Mouse (Mus musculus): Measurements from ENCODE around the gene Crybb3. TPM values are rescaled to one million over a fixed set of nuclear protein-coding genes. Genes with fewer than 3 reads are reported as not detected.
"Not testable (repeated sequence)": the region's sequence is repeated elsewhere in the genome, so short reads cannot be mapped to it uniquely, and the experiment has no call there.

Crybb3 gene
- polyA plus RNA-seq, 1 experiment from 2014 or later: 1.8 TPM

GRCm38 (mm10) chr5:113114264-113115225 lies 33.2 kb upstream of the Crybb3 start:
- H3K27me3 ChIP-seq: no peaks in the 10 kb centered on the region
- no peak overlapping the region for H3K4me2 ChIP-seq
- no peaks in the 10 kb centered on the region for H3K36me3 ChIP-seq
- peaks cover 46% of the 10 kb centered on the region for H3K4me1 ChIP-seq
- 28% methylated on average over 20 of the region's 20 CpGs for WGBS
- H3K27ac ChIP-seq: peak overlapping the region; percentile 72
- no peak overlapping the region for H3K4me3 ChIP-seq
- H3K9ac ChIP-seq: no peak overlapping the region
- no peaks in the 10 kb centered on the region for H3K9me3 ChIP-seq
- ATAC-seq (ENCODE audit: insufficient number of reproducible peaks, low FRiP score, low TSS enrichment, low read depth): no peak

GRCm38 (mm10) chr5:113113120-113113519 lies 31.7 kb upstream of the Crybb3 start:
- H3K4me1 ChIP-seq: peaks cover 39% of the 10 kb centered on the region
- no peaks in the 10 kb centered on the region for H3K36me3 ChIP-seq
- 34% methylated on average over 5 of the region's 5 CpGs for WGBS
- H3K4me3 ChIP-seq: no peak overlapping the region
- no peak overlapping the region for H3K9ac ChIP-seq
- peak overlapping the region; percentile 47 for H3K27ac ChIP-seq
- no peaks in the 10 kb centered on the region for H3K27me3 ChIP-seq
- H3K9me3 ChIP-seq: no peaks in the 10 kb centered on the region
- no peak for ATAC-seq (ENCODE audit: insufficient number of reproducible peaks, low FRiP score, low TSS enrichment, low read depth)
- H3K4me2 ChIP-seq: no peak overlapping the region

DNA sequence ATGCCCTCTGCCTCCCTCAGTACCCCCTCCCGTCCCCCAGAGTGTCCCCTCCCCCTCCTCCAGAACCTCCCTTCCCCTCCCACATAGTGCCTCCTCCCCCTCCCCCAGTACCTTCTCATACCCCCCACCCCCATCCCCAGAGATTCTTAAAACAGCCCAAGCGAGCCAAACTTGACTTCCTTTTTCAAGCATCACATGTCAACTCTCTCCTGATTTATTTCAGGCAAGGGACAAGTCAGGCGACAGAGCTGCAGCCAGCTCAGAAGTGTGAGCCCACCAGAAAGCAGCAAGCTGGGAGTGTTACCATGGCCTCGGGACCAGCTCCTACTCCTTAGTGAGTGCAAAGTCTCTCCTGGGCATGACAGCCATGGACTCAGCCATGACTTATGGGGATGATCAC lies 30.0 kb upstream of the Crybb3 start:
- Histone ChIP-seq H3K9me3 (no peaks in the 10 kb centered on the region), H3K4me1 (peaks cover 50% of the 10 kb centered on the region), H3K9ac (no peak overlapping the region), H3K4me3 (no peak overlapping the region), H3K27ac (no peak overlapping the region), H3K4me2 (no peak overlapping the region), H3K27me3 (no peaks in the 10 kb centered on the region), H3K36me3 (no peaks in the 10 kb centered on the region)
- ATAC-seq (ENCODE audit: insufficient number of reproducible peaks, low FRiP score, low TSS enrichment, low read depth): no peak
- WGBS: 13% methylated on average over 4 of the region's 4 CpGs

DNA sequence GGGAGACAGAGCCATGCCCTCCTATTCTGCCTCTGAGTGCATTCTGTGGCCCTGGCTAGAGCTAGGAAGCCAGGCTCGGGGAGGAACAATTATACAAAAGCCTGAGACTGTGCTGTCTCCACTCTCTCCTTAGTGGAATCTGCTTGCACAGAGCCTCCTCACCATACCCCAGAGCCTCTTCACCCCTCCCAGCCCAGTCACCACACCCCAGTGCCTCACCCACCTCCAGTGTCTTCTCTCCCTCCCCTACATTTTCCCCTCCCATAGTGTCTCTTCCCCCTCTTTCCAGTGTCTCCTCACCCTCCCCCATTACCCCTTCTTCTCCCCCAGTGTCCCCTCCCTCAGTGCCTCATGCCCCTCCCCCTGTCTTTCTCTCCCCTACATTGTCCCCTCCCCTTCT lies 29.5 kb upstream of the Crybb3 start:
- H3K27ac ChIP-seq: peak overlapping the region; percentile 54; the same call in 1 of the 2 replicates
- no peak overlapping the region for H3K9ac ChIP-seq
- no peak overlapping the region for H3K4me2 ChIP-seq
- WGBS: 0% methylated on average over 1 of the region's 1 CpGs
- H3K27me3 ChIP-seq: no peaks in the 10 kb centered on the region
- H3K9me3 ChIP-seq: no peaks in the 10 kb centered on the region
- no peaks in the 10 kb centered on the region for H3K36me3 ChIP-seq
- no peak for ATAC-seq (ENCODE audit: insufficient number of reproducible peaks, low FRiP score, low TSS enrichment, low read depth)
- peaks cover 50% of the 10 kb centered on the region for H3K4me1 ChIP-seq
- no peak overlapping the region for H3K4me3 ChIP-seq

DNA sequence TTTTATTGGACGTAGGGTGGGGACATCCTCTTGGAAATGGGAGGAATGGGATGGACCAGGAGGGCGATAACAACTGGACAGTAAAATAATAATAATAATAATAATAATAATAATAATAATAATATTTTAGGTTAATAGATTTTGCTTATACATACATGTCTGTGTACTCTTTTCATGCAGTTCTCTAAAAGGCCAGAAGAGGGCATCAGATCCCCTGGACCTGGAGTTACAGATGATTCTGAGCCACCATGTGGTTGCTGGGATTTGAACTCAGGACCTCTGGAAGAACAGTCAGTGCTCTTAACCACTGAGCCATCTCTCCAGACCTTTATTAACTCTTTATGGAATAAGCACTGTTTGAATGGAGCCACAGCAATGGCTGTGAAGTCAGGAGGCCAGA lies 28.3 kb upstream of the Crybb3 start:
- not testable (repeated sequence) for H3K9ac ChIP-seq; H3K27me3 ChIP-seq; ATAC-seq (ENCODE audit: insufficient number of reproducible peaks, low FRiP score, low TSS enrichment, low read depth); H3K27ac ChIP-seq; H3K4me2 ChIP-seq; H3K4me3 ChIP-seq; H3K36me3 ChIP-seq; H3K9me3 ChIP-seq
- 86% methylated on average over 2 of the region's 2 CpGs for WGBS
- H3K4me1 ChIP-seq: peaks cover 47% of the 10 kb centered on the region

GRCm38 (mm10) chr5:113108165-113108764 lies 26.9 kb upstream of the Crybb3 start:
- Histone ChIP-seq H3K27ac (peak overlapping the region; percentile 54), H3K4me3 (no peak overlapping the region), H3K9ac (no peak overlapping the region), H3K36me3 (no peaks in the 10 kb centered on the region), H3K4me1 (peaks cover 38% of the 10 kb centered on the region), H3K9me3 (no peaks in the 10 kb centered on the region), H3K27me3 (no peaks in the 10 kb centered on the region), H3K4me2 (no peak overlapping the region)
- ATAC-seq (ENCODE audit: insufficient number of reproducible peaks, low FRiP score, low TSS enrichment, low read depth): 0 out of 2 replicates have a peak, but pooled peaks have one; percentile 32
- WGBS: 66% methylated on average over 11 of the region's 11 CpGs

- Histone ChIP-seq H3K27me3 (no peaks in the 10 kb centered on the region), H3K4me1 (peaks cover 32% of the 10 kb centered on the region), H3K4me3 (no peak overlapping the region), H3K27ac (peak overlapping the region; percentile 54; the same call in 1 of the 2 replicates), H3K9ac (no peak overlapping the region), H3K36me3 (no peaks in the 10 kb centered on the region), H3K9me3 (no peaks in the 10 kb centered on the region), H3K4me2 (no peak overlapping the region)
- WGBS: 58% methylated on average over 3 of the region's 3 CpGs
- ATAC-seq (ENCODE audit: insufficient number of reproducible peaks, low FRiP score, low TSS enrichment, low read depth): 0 out of 2 replicates have a peak, but pooled peaks have one; percentile 2
Observed at GRCm38 (mm10) chr5:113107709-113108108, 26.3 kb upstream of the Crybb3 start.

DNA sequence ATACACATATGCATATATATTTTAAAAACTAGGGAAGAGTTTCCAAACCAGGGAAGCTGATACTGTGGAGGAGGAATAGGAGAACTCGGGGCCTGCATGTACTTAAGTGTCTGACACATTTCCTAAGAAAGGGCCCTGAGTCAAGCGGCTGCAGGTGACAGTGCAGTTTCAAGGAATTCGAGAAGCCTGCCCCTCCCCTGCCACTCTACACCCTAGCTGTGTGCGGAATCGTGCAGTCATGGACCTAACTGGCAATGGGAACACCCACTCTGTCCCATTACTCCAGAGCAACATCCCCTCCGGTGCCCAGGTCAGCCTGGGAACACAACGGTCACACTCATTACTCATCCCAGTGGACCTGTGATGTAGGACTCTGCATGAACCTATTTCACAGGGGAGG lies 25.2 kb upstream of the Crybb3 start:
- Histone ChIP-seq H3K36me3 (no peaks in the 10 kb centered on the region), H3K27ac (peak overlapping the region; percentile 34; the same call in 1 of the 2 replicates), H3K9ac (no peak overlapping the region), H3K9me3 (no peaks in the 10 kb centered on the region), H3K4me2 (no peak overlapping the region), H3K27me3 (no peaks in the 10 kb centered on the region), H3K4me3 (no peak overlapping the region), H3K4me1 (peaks cover 27% of the 10 kb centered on the region)
- 43% methylated on average over 7 of the region's 7 CpGs for WGBS
- ATAC-seq (ENCODE audit: insufficient number of reproducible peaks, low FRiP score, low TSS enrichment, low read depth): no peak

GRCm38 (mm10) chr5:113105481-113105880 lies 24.1 kb upstream of the Crybb3 start:
- no peaks in the 10 kb centered on the region; the same call in 1 of the 2 replicates for H3K36me3 ChIP-seq
- H3K9me3 ChIP-seq: no peaks in the 10 kb centered on the region
- H3K27me3 ChIP-seq: no peaks in the 10 kb centered on the region
- H3K4me3 ChIP-seq: no peak overlapping the region
- H3K4me2 ChIP-seq: no peak overlapping the region
- H3K4me1 ChIP-seq: peaks cover 23% of the 10 kb centered on the region
- 77% methylated on average over 4 of the region's 4 CpGs for WGBS
- H3K9ac ChIP-seq: no peak overlapping the region
- no peak for ATAC-seq (ENCODE audit: insufficient number of reproducible peaks, low FRiP score, low TSS enrichment, low read depth)
- H3K27ac ChIP-seq: peak overlapping the region; percentile 47

DNA sequence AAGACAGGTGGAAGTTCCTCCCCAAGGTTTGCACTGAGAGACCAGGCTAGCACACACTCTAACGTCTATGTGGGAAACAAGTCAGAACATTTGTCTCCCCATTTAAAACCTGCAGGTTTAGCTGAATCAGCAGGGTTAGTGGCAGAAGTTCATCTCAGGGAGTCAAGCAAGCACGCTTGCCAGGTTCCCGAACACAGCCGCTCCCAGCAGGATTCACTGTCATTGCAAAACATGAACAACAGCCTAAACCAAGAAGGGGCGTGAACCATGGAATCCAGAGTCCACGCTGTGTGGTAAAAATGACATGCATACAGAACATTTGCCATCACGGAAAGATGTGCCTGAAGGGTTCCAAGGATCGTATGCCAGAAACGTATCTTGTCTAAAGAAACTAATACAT lies 23.7 kb upstream of the Crybb3 start:
- no peaks in the 10 kb centered on the region for H3K27me3 ChIP-seq
- no peak overlapping the region for H3K4me3 ChIP-seq
- 60% methylated on average over 9 of the region's 9 CpGs for WGBS
- H3K4me2 ChIP-seq: no peak overlapping the region
- peaks cover 23% of the 10 kb centered on the region for H3K4me1 ChIP-seq
- no peak for ATAC-seq (ENCODE audit: insufficient number of reproducible peaks, low FRiP score, low TSS enrichment, low read depth)
- H3K9me3 ChIP-seq: no peaks in the 10 kb centered on the region
- H3K27ac ChIP-seq: peak overlapping the region; percentile 47; the same call in 1 of the 2 replicates
- H3K36me3 ChIP-seq: no peaks in the 10 kb centered on the region; the same call in 1 of the 2 replicates
- H3K9ac ChIP-seq: no peak overlapping the region

DNA sequence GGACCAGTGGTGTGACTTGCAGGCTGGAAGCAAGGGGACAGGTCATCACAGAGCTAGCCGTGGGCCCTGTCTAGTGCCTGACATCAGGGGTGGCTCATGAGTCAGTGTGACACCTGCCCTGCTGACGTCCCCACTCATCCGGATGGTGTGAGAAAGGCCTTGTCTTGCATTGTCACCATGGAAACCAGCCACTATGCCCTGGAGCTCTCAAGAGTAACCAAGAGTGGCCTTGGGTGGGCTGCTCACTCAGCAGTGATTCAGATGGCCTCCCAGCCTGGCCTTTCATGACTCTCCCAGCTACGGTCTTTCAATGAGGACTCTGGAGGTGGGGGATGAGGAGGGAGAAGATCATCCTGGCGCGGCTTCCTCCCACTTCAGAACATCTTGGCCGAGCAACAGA lies 21.1 kb upstream of the Crybb3 start:
- Histone ChIP-seq H3K4me3 (no peak overlapping the region), H3K9me3 (no peaks in the 10 kb centered on the region), H3K9ac (no peak overlapping the region), H3K27me3 (no peaks in the 10 kb centered on the region), H3K36me3 (no peaks in the 10 kb centered on the region; the same call in 1 of the 2 replicates), H3K27ac (no peak overlapping the region), H3K4me2 (no peak overlapping the region), H3K4me1 (peaks cover 12% of the 10 kb centered on the region)
- no peak for ATAC-seq (ENCODE audit: insufficient number of reproducible peaks, low FRiP score, low TSS enrichment, low read depth)
- WGBS: 68% methylated on average over 7 of the region's 7 CpGs

- no peaks in the 10 kb centered on the region for H3K9me3 ChIP-seq
- H3K27ac ChIP-seq: no peak overlapping the region
- no peak overlapping the region for H3K9ac ChIP-seq
- WGBS: 77% methylated on average over 10 of the region's 10 CpGs
- no peak overlapping the region for H3K4me2 ChIP-seq
- H3K4me1 ChIP-seq: peaks cover 4% of the 10 kb centered on the region; the same call in 1 of the 2 replicates
- no peaks in the 10 kb centered on the region for H3K27me3 ChIP-seq
- H3K36me3 ChIP-seq: peaks cover 5% of the 10 kb centered on the region
- ATAC-seq (ENCODE audit: insufficient number of reproducible peaks, low FRiP score, low TSS enrichment, low read depth): no peak
- no peak overlapping the region for H3K4me3 ChIP-seq
Observed at GRCm38 (mm10) chr5:113101457-113101856, 20.1 kb upstream of the Crybb3 start.
